ENCODE assay signal across 9 mouse cellular contexts in genomic region chr2:70444141-70444540, GRCm38 (mm10). TPM values are rescaled to one million over a fixed set of nuclear protein-coding genes. Genes with fewer than 3 reads are reported as not detected.
DNase-seq lines count a peak whose midpoint lies in the region; ATAC-seq and TF ChIP-seq lines count a peak whose summit lies in the region.
"Had no signal": no experiment of that assay in that cellular context is flagged by ENCODE, and none has a peak within 500 bp of the region (broad histone marks: within the 10 kb centered on the region; RNA-seq: fewer than 3 reads in every experiment).

No protein-coding gene starts in this region.

- intact Hi-C loops in gastrocnemius, adult 2 months (cut with DNase I), result no loop called here

- H3K4me3 ChIP-seq in kidney, embryonic 14.5 days (ENCODE audit: low read length), result peak overlapping the region; percentile 1; the same call in 1 of the 2 replicates
- H3K4me3 ChIP-seq in cerebellum, adult 2 months (replicated peaks; ENCODE audit: insufficient read depth, low read depth, low read length), result no peak overlapping the region
- H3K4me3 ChIP-seq in forebrain, embryonic 13.5 days, result no peak overlapping the region
- H3K4me3 ChIP-seq in midbrain, embryonic 12.5 days, result no peak overlapping the region
- no peak overlapping the region for H3K4me3 ChIP-seq in gastrocnemius, adult 2 months

- no peak for TF ChIP-seq CTCF in cerebellum, adult 2 months (IDR thresholded peaks at IDR 0.05; ENCODE audit: borderline replicate concordance, insufficient read depth, low read depth, low read length)
- no peak for TF ChIP-seq CTCF in gastrocnemius, adult 2 months (IDR thresholded peaks at IDR 0.05)

- no peak overlapping the region for H3K9ac ChIP-seq in kidney, embryonic 14.5 days (ENCODE audit: low read depth, low read length)
- no peak overlapping the region for H3K9ac ChIP-seq in forebrain, embryonic 13.5 days
- H3K9ac ChIP-seq in midbrain, embryonic 12.5 days (replicated peaks), result no peak overlapping the region

- peak overlapping the region; percentile 5; the same call in 1 of the 2 replicates for H3K4me2 ChIP-seq in kidney, embryonic 14.5 days (replicated peaks; ENCODE audit: low read depth, low read length)
- H3K4me2 ChIP-seq in forebrain, embryonic 13.5 days, result peak overlapping the region; percentile 40
- H3K4me2 ChIP-seq in midbrain, embryonic 12.5 days (replicated peaks), result peak overlapping the region; percentile 38

- H3K4me1 ChIP-seq in kidney, embryonic 14.5 days (ENCODE audit: control insufficient read depth, insufficient read depth, low read length), result 0 out of 2 replicates have a peak, but pooled peaks cover 7% of the 10 kb centered on the region
- H3K4me1 ChIP-seq in cerebellum, adult 2 months (ENCODE audit: control insufficient read depth, insufficient read depth, low read length), result no peaks in the 10 kb centered on the region
- H3K4me1 ChIP-seq in forebrain, embryonic 13.5 days, result peaks cover 29% of the 10 kb centered on the region
- H3K4me1 ChIP-seq in midbrain, embryonic 12.5 days, result peaks cover 20% of the 10 kb centered on the region

- no peaks in the 10 kb centered on the region for H3K36me3 ChIP-seq in kidney, embryonic 14.5 days (ENCODE audit: control insufficient read depth, insufficient read depth, low read length)
- no peaks in the 10 kb centered on the region for H3K36me3 ChIP-seq in forebrain, embryonic 13.5 days (ENCODE audit: poor library complexity, severe bottlenecking)
- H3K36me3 ChIP-seq in midbrain, embryonic 12.5 days, result no peaks in the 10 kb centered on the region

- DNase-seq in kidney, postnatal 36 days, result no peak
- DNase-seq in cerebellum, adult 2 months, result peak; percentile 56 to 81
- DNase-seq in gastrocnemius, adult 2 months, result no peak
- DNase-seq in ovary, adult 18-20 months (ENCODE audit: low spot score), result no peak
- DNase-seq: liver had no signal

- WGBS in kidney, embryonic 14.5 days, result under 1% methylated on average over 7 of the region's 7 CpGs
- WGBS in cerebellum, adult 2 months, result 3% methylated on average over 7 of the region's 7 CpGs
- WGBS in forebrain, embryonic 13.5 days, result 16% methylated on average over 7 of the region's 7 CpGs
- 15% methylated on average over 7 of the region's 7 CpGs for WGBS in midbrain, embryonic 12.5 days

- no peak for TF ChIP-seq POLR2A in cerebellum, adult 2 months (IDR thresholded peaks at IDR 0.05; ENCODE audit: borderline replicate concordance, insufficient read depth, low read length)

- H3K27me3 ChIP-seq in kidney, embryonic 14.5 days (ENCODE audit: control insufficient read depth, insufficient read depth, low read length), result peaks cover 12% of the 10 kb centered on the region; the same call in 1 of the 2 replicates
- peaks cover 2% of the 10 kb centered on the region; the same call in 1 of the 2 replicates for H3K27me3 ChIP-seq in cerebellum, adult 2 months (ENCODE audit: control insufficient read depth, insufficient read depth, low read length)
- peaks cover 7% of the 10 kb centered on the region for H3K27me3 ChIP-seq in forebrain, embryonic 13.5 days
- H3K27me3 ChIP-seq in midbrain, embryonic 12.5 days, result no peaks in the 10 kb centered on the region; the same call in 1 of the 2 replicates

- ATAC-seq in kidney, embryonic 14.5 days (ENCODE audit: low FRiP score, low TSS enrichment), result no peak
- peak; percentile 61; the same call in 1 of the 2 replicates for ATAC-seq in forebrain, embryonic 13.5 days
- ATAC-seq in midbrain, embryonic 12.5 days (ENCODE audit: low FRiP score, low read depth), result no peak; the same call in 1 of the 2 replicates
- no peak for ATAC-seq in CD4-positive, CD25-positive, alpha-beta regulatory T cell, adult 4 months

- no peak overlapping the region for H3K27ac ChIP-seq in kidney, embryonic 14.5 days (ENCODE audit: low read depth, low read length)
- H3K27ac ChIP-seq in cerebellum, adult 2 months (ENCODE audit: insufficient read depth, low read length), result no peak overlapping the region
- H3K27ac ChIP-seq in forebrain, embryonic 13.5 days, result no peak overlapping the region
- peak overlapping the region; percentile 43; the same call in 1 of the 2 replicates for H3K27ac ChIP-seq in midbrain, embryonic 12.5 days (replicated peaks)
- H3K27ac ChIP-seq in gastrocnemius, adult 2 months, result no peak overlapping the region

- H3K9me3 ChIP-seq in kidney, embryonic 14.5 days (ENCODE audit: control insufficient read depth, low read length), result no peaks in the 10 kb centered on the region
- H3K9me3 ChIP-seq in forebrain, embryonic 13.5 days (replicated peaks), result no peaks in the 10 kb centered on the region
- no peaks in the 10 kb centered on the region for H3K9me3 ChIP-seq in midbrain, embryonic 12.5 days

RNA-seq across cellular contexts. Expression of gene Sp5, which starts 30.6 kb away (rescaled TPM):
- polyA plus RNA-seq in kidney, embryonic 14.5 days (2014; fragmentation: Nextera tagmentation; extraction: Ambion mirVana), result 3.3 and 3.9 TPM in 2 replicates
- 2.9 and 5.4 TPM in 2 replicates for polyA plus RNA-seq in cerebellum, adult 2 months (2012; rRNA removed)
- polyA plus RNA-seq in forebrain, embryonic 13.5 days (2015; fragmentation: Nextera tagmentation; extraction: Ambion mirVana), result 3.6 and 5.6 TPM in 2 replicates
- 17.9 and 24.8 TPM in 2 replicates for polyA plus RNA-seq in midbrain, embryonic 12.5 days (2016; fragmentation: Nextera tagmentation; extraction: Ambion mirVana)
- not detected for total RNA-seq in gastrocnemius, adult 2 months (2021)
- not detected for polyA plus RNA-seq in CD4-positive, CD25-positive, alpha-beta regulatory T cell, adult 4 months (2017; shearing (Covaris generic))

Comparison
In these comparisons a context has a peak if more than half of its experiments do, and no peak if none do; other contexts are left out.
1. DNase-seq: peak in cerebellum, adult 2 months (2 of 2); none in kidney, postnatal 36 days (0 of 2), gastrocnemius, adult 2 months (single experiment) and ovary, adult 18-20 months (single experiment).
2. Peak in every context shown above with its lines, with median percentiles within 50 percentile points of each other: H3K4me2 ChIP-seq.